Mouse (Mus musculus): Measurements from ENCODE around the gene Cmklr1. TPM values are rescaled to one million over a fixed set of nuclear protein-coding genes. Genes with fewer than 3 reads are reported as not detected.

The Cmklr1 gene
- polyA plus RNA-seq, 1 experiment from 2014 or later = 2.6 TPM

DNA sequence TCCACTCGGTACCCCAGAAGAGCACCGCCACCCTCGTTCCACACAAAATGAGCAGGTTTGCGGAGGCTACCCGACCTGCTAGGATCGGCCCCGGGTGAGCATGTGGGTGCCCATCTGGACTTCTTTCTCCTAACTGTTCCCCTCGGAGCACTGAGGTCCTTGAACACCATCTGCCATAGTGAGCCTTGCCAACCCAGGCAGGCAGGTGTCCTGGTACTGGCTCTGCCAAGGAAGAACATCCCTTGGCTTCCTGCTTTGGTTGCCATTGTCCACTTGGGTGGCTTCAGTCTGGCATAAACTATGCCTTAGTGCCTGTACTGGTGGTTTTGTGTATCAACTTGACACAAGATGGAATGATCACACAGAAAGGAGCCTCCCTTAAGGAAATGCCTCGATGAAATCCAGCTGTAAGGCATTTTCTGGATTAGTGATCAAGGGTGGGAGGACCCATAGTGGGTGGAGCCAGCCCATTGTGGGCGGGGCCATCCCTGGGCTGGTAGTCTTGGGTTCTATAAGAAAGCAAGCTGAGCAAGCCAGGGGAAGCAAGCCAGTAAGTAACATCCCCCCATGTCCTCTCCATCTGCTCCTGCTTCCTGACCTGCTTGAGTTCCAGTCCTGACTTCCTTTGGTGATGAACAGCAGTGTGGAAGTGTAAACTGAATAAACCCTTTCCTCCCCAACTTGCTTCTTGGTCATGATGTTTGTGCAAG, 28.7 kb upstream of the Cmklr1 start:
- Histone ChIP-seq H3K27me3 (no peaks in the 10 kb centered on the region), H3K27ac (replicated peaks) (no peak overlapping the region; the same call in 1 of the 2 replicates), H3K4me1 (replicated peaks) (peaks cover 4% of the 10 kb centered on the region), H3K9me3 (peaks cover 11% of the 10 kb centered on the region; the same call in 1 of the 2 replicates), H3K4me2 (no peak overlapping the region), H3K9ac (no peak overlapping the region), H3K36me3 (no peaks in the 10 kb centered on the region), H3K4me3 (no peak overlapping the region)
- 77% methylated on average over 10 of the region's 10 CpGs for WGBS
- no peak for ATAC-seq (ENCODE audit: low read depth)

DNA sequence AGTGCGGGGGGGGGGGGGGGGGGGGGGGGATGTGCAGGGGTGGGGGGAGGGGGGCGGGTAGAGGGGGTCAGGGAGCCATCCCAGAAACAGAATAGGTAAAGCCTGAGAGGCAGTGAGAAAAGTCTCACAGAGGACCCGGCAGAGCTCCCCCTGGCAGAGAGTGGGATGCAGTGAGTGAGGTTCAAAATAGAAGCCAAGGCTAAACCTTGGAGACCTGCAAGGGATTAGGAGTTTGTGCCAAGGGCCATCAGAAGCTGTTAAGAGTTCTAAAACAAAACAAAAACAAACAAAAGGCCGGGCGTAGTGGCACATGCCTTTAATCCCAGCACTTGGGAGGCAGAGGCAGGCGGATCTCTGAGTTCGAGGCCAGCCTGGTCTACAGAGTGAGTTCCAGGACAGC, 27.3 kb upstream of the Cmklr1 start:
- ATAC-seq (ENCODE audit: low read depth) = no peak
- 80% methylated on average over 6 of the region's 7 CpGs for WGBS
- no peaks in the 10 kb centered on the region for H3K27me3 ChIP-seq
- H3K36me3 ChIP-seq = no peaks in the 10 kb centered on the region
- H3K9ac ChIP-seq = no peak overlapping the region
- H3K27ac ChIP-seq (replicated peaks) = no peak overlapping the region
- no peak overlapping the region for H3K4me2 ChIP-seq
- no peak overlapping the region for H3K4me3 ChIP-seq
- peaks cover 11% of the 10 kb centered on the region; the same call in 1 of the 2 replicates for H3K9me3 ChIP-seq
- H3K4me1 ChIP-seq (replicated peaks) = no peaks in the 10 kb centered on the region; the same call in 1 of the 2 replicates

DNA sequence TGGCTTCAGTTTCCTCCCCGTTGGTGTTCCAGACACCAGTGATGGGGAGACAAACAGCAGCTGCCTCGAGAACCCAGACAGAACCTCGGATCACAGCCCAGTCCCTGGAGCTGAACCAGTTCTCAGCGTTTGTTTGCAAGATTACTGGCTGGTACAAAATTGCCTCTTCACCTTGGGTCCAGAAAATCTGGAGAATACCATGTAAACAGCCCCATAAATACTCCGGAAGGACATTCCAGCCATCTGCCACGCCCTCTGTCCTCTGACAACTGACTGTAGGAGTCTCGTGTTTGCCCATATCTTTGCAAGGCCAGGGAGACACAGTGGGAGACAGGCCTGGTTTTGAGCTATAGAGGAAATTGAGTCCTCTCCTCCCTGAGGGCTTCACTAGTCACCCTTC, 24.6 kb upstream of the Cmklr1 start:
- H3K4me2 ChIP-seq = no peak overlapping the region
- ATAC-seq (ENCODE audit: low read depth) = no peak
- no peaks in the 10 kb centered on the region for H3K27me3 ChIP-seq
- H3K9ac ChIP-seq = no peak overlapping the region
- 0 out of 2 replicates have a peak, but pooled peaks cover under 1% of the 10 kb centered on the region for H3K9me3 ChIP-seq
- no peak overlapping the region for H3K4me3 ChIP-seq
- no peaks in the 10 kb centered on the region for H3K36me3 ChIP-seq
- no peaks in the 10 kb centered on the region for H3K4me1 ChIP-seq (replicated peaks)
- H3K27ac ChIP-seq (replicated peaks) = no peak overlapping the region
- 72% methylated on average over 7 of the region's 7 CpGs for WGBS

DNA sequence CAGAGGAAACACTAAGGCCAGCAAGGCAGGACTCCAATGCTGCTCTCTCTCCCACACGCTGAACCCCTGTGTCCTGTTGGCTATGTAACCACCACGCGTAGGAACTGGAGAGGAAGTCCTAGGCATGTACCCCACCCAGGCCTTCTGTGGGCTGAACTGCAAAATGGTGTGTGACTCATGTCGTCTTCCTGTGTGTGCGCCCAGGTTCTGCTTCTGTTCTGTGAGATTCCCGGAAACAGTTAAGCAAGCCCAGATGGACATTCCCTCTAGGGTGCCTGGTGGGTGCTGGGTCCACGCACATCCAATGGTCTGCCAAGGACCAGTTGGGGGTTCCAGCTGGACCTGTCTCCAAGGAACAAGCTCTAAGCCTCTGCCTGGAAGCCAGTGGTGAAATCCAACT, 22.2 kb upstream of the Cmklr1 start:
- Histone ChIP-seq H3K27ac (replicated peaks) (no peak overlapping the region), H3K9me3 (peaks cover 7% of the 10 kb centered on the region; the same call in 1 of the 2 replicates), H3K9ac (no peak overlapping the region), H3K4me1 (replicated peaks) (no peaks in the 10 kb centered on the region), H3K4me2 (no peak overlapping the region), H3K4me3 (no peak overlapping the region), H3K27me3 (no peaks in the 10 kb centered on the region), H3K36me3 (no peaks in the 10 kb centered on the region)
- WGBS = 90% methylated on average over 7 of the region's 7 CpGs
- no peak for ATAC-seq (ENCODE audit: low read depth)

DNA sequence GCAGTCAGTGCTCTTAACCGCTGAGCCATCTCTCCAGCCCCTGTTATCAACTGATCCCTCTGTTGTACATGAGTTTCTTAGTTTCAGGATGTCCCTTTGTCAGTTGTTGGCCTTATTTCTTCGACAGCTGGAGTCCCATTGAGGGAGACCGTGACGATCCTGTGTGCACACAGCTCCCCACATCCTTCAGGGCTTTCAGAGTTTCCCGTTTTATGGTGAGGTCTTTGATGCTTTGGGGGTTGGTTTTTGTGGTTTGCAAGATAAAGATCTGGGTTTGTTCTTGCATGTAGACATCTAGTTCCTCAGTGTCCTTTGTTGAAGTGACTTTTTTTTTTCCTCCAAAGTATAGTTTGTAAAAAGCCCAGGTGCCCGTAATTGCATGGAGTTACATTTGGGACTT, 20.4 kb upstream of the Cmklr1 start:
- Histone ChIP-seq H3K27ac (replicated peaks) (no peak overlapping the region), H3K9me3 (peaks cover 7% of the 10 kb centered on the region; the same call in 1 of the 2 replicates), H3K9ac (no peak overlapping the region), H3K36me3 (no peaks in the 10 kb centered on the region), H3K4me3 (no peak overlapping the region), H3K4me2 (no peak overlapping the region), H3K4me1 (replicated peaks) (no peaks in the 10 kb centered on the region), H3K27me3 (no peaks in the 10 kb centered on the region)
- no peak for ATAC-seq (ENCODE audit: low read depth)
- 80% methylated on average over 6 of the region's 6 CpGs for WGBS

DNA sequence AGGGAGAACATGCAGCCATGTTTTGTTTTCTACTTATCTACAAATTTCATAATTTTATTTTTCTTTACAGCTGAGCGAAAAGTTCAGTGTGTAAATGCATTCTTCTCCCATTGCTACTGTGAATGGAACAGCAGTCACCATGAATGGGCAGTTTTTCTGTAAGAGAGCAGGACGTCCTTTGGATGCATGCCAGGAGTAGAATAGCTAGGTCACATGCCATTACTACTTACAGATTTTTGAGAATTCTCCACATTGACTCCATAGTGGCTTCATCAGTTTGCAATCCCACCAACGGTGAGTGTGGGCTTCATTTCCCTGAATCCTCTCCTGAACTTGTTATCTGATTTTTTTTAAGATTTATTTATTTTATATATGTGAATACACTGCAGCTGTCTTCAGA, 19.9 kb upstream of the Cmklr1 start:
- 70% methylated on average over 3 of the region's 3 CpGs for WGBS
- Histone ChIP-seq H3K36me3 (no peaks in the 10 kb centered on the region), H3K9me3 (peaks cover 7% of the 10 kb centered on the region; the same call in 1 of the 2 replicates), H3K4me2 (no peak overlapping the region), H3K27me3 (no peaks in the 10 kb centered on the region), H3K27ac (replicated peaks) (no peak overlapping the region), H3K4me3 (no peak overlapping the region), H3K4me1 (replicated peaks) (no peaks in the 10 kb centered on the region), H3K9ac (no peak overlapping the region)
- no peak for ATAC-seq (ENCODE audit: low read depth)

- 80% methylated on average over 12 of the region's 12 CpGs for WGBS
- H3K4me2 ChIP-seq = no peak overlapping the region
- H3K9ac ChIP-seq = no peak overlapping the region
- no peaks in the 10 kb centered on the region for H3K27me3 ChIP-seq
- peaks cover 13% of the 10 kb centered on the region; the same call in 1 of the 2 replicates for H3K9me3 ChIP-seq
- no peak overlapping the region for H3K4me3 ChIP-seq
- no peaks in the 10 kb centered on the region for H3K4me1 ChIP-seq (replicated peaks)
- H3K36me3 ChIP-seq = no peaks in the 10 kb centered on the region
- ATAC-seq (ENCODE audit: low read depth) = no peak
- H3K27ac ChIP-seq (replicated peaks) = no peak overlapping the region
Observed at GRCm38 (mm10) chr5:113664629-113665195, 14.5 kb upstream of the Cmklr1 start.

- no peaks in the 10 kb centered on the region for H3K27me3 ChIP-seq
Observed at GRCm38 (mm10) chr5:113664127-113664526, 13.9 kb upstream of the Cmklr1 start.

GRCm38 (mm10) chr5:113660872-113661271, 10.6 kb upstream of the Cmklr1 start:
- ATAC-seq (ENCODE audit: low read depth) = no peak
- H3K36me3 ChIP-seq = no peaks in the 10 kb centered on the region
- no peak overlapping the region for H3K27ac ChIP-seq (replicated peaks)
- H3K9ac ChIP-seq = peak overlapping the region; percentile 3; the same call in 1 of the 2 replicates
- H3K27me3 ChIP-seq = no peaks in the 10 kb centered on the region
- H3K4me3 ChIP-seq = no peak overlapping the region
- H3K9me3 ChIP-seq = 0 out of 2 replicates have a peak, but pooled peaks cover 5% of the 10 kb centered on the region
- H3K4me1 ChIP-seq (replicated peaks) = no peaks in the 10 kb centered on the region
- WGBS = 72% methylated on average over 10 of the region's 10 CpGs
- no peak overlapping the region for H3K4me2 ChIP-seq

More at GRCm38 (mm10) chr5:113664127-113664526, 13.9 kb upstream of the Cmklr1 start:
- H3K9ac ChIP-seq = no peak overlapping the region
- H3K4me2 ChIP-seq = no peak overlapping the region
- ATAC-seq (ENCODE audit: low read depth) = no peak
- WGBS = 91% methylated on average over 6 of the region's 6 CpGs
- no peak overlapping the region for H3K27ac ChIP-seq (replicated peaks)
- H3K4me3 ChIP-seq = no peak overlapping the region
- H3K4me1 ChIP-seq (replicated peaks) = no peaks in the 10 kb centered on the region
- peaks cover 13% of the 10 kb centered on the region; the same call in 1 of the 2 replicates for H3K9me3 ChIP-seq
- H3K36me3 ChIP-seq = no peaks in the 10 kb centered on the region

DNA sequence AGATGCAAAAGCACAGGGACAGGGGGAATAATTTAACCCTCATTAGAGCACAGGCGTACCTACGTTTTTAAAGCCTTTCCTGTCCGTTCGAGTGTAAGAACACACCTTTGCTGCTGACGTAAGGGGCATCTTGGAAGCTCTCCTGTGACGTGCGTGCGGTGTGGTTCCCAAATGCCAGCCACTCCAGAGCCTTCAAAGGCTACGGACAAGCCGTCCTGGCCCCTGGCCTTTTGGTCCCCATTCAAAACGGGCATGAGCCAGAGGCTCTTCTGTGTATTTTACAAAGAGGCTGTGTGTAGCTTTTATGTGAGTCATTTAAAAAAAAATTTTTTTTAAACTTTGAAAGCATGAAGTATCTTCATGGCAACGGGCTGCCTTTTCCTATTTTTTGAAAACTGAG, 4.6 kb upstream of the Cmklr1 start:
- peaks cover 15% of the 10 kb centered on the region for H3K27me3 ChIP-seq
- H3K9me3 ChIP-seq = no peaks in the 10 kb centered on the region
- H3K4me1 ChIP-seq (replicated peaks) = peaks cover 16% of the 10 kb centered on the region
- no peak for ATAC-seq (ENCODE audit: low read depth)
- H3K9ac ChIP-seq = no peak overlapping the region
- H3K4me3 ChIP-seq = no peak overlapping the region
- WGBS = 79% methylated on average over 12 of the region's 12 CpGs
- H3K36me3 ChIP-seq = no peaks in the 10 kb centered on the region
- no peak overlapping the region for H3K27ac ChIP-seq (replicated peaks)
- H3K4me2 ChIP-seq = no peak overlapping the region

- no peak overlapping the region for H3K27ac ChIP-seq (replicated peaks)
- peaks cover 18% of the 10 kb centered on the region for H3K4me1 ChIP-seq (replicated peaks)
- 83% methylated on average over 11 of the region's 11 CpGs for WGBS
- H3K9me3 ChIP-seq = no peaks in the 10 kb centered on the region
- no peak overlapping the region for H3K9ac ChIP-seq
- no peak overlapping the region for H3K4me3 ChIP-seq
- peaks cover 20% of the 10 kb centered on the region for H3K27me3 ChIP-seq
- no peak for ATAC-seq (ENCODE audit: low read depth)
- no peak overlapping the region for H3K4me2 ChIP-seq
- H3K36me3 ChIP-seq = no peaks in the 10 kb centered on the region
Observed at GRCm38 (mm10) chr5:113654206-113654605, 4.0 kb upstream of the Cmklr1 start.

GRCm38 (mm10) chr5:113652215-113652614, 2.0 kb upstream of the Cmklr1 start:
- 24% methylated on average over 5 of the region's 5 CpGs for WGBS
- no peak overlapping the region for H3K4me2 ChIP-seq
- no peak for ATAC-seq (ENCODE audit: low read depth)
- no peaks in the 10 kb centered on the region for H3K9me3 ChIP-seq
- H3K27me3 ChIP-seq = peaks cover 30% of the 10 kb centered on the region
- no peaks in the 10 kb centered on the region for H3K36me3 ChIP-seq
- H3K4me1 ChIP-seq (replicated peaks) = peaks cover 18% of the 10 kb centered on the region
- H3K27ac ChIP-seq (replicated peaks) = no peak overlapping the region
- H3K9ac ChIP-seq = no peak overlapping the region
- no peak overlapping the region for H3K4me3 ChIP-seq
